Mouse (Mus musculus) C2C12 (cell line): Measurements from ENCODE around the gene Vars2. TPM values are rescaled to one million over a fixed set of nuclear protein-coding genes. Genes with fewer than 3 reads are reported as not detected.

ENCODE experiments used
- H3K27me3 ChIP-seq: one replicate; pipeline ENCODE4 v1.6.1; 2011; ENCODE audit not compliant: control insufficient read depth, insufficient read depth, insufficient read length
- H3K36me3 ChIP-seq: one replicate; pipeline ENCODE4 v1.6.1; 2011; ENCODE audit not compliant: control insufficient read depth, insufficient read depth
- H3K4me3 ChIP-seq: one replicate; pipeline ENCODE4 v1.5.1; 2011; ENCODE audit warnings: mild to moderate bottlenecking, control low read depth; ENCODE audit not compliant: poor library complexity, insufficient read depth, severe bottlenecking
- H3K79me2 ChIP-seq: one replicate; pipeline ENCODE4 v1.6.1; 2011; ENCODE audit not compliant: control insufficient read depth, insufficient read depth
- H3K79me3 ChIP-seq: one replicate; pipeline ENCODE4 v1.6.1; 2011; ENCODE audit warnings: low read depth, control low read depth
- H3ac ChIP-seq: one replicate; pipeline ENCODE3; 2011; ENCODE audit warnings: low read depth; ENCODE audit not compliant: control insufficient read depth, insufficient read length
- CEBPB ChIP-seq: IDR thresholded peaks from one replicate; pipeline ENCODE4 v1.6.1; 2011; ENCODE audit warnings: low read depth, mild to moderate bottlenecking, control low read depth, moderate library complexity
- CTCF ChIP-seq: IDR thresholded peaks from one replicate; pipeline ENCODE4 v1.5.1; 2011; ENCODE audit not compliant: control insufficient read depth, insufficient read depth, insufficient read length
- FOSL1 ChIP-seq: IDR thresholded peaks from one replicate; pipeline ENCODE4 v1.8.0; 2011; ENCODE audit warnings: mild to moderate bottlenecking, low read length; ENCODE audit not compliant: poor library complexity, insufficient read depth, severe bottlenecking
- MAX ChIP-seq: IDR thresholded peaks from one replicate; pipeline ENCODE4 v1.6.1; 2011; ENCODE audit warnings: mild to moderate bottlenecking, control low read depth
- MYOD1 ChIP-seq: IDR thresholded peaks from one replicate; pipeline ENCODE4 v1.6.1; 2011; ENCODE audit warnings: low read depth; ENCODE audit not compliant: control insufficient read depth, insufficient read length
- MYOG ChIP-seq: IDR thresholded peaks from one replicate; pipeline ENCODE4 v1.6.1; 2011; ENCODE audit not compliant: control insufficient read depth, insufficient read length; ENCODE audit errors: extremely low read depth
- USF1 ChIP-seq: IDR thresholded peaks from one replicate; pipeline ENCODE4 v1.6.1; 2011; ENCODE audit warnings: low read depth, mild to moderate bottlenecking, control low read depth, moderate library complexity
- polyA plus RNA-seq: library from polyadenylated mRNA; unstranded; fragments of >200 nt; fragmentation: generic; extraction: Trizol; gene quantifications from one replicate; pipeline ENCODE4 v1.2.1, GENCODE M21; 2012; ENCODE audit warnings: missing spikeins

Vars2 gene
- polyA plus RNA-seq, 1 experiment: 12.6 TPM

DNA sequence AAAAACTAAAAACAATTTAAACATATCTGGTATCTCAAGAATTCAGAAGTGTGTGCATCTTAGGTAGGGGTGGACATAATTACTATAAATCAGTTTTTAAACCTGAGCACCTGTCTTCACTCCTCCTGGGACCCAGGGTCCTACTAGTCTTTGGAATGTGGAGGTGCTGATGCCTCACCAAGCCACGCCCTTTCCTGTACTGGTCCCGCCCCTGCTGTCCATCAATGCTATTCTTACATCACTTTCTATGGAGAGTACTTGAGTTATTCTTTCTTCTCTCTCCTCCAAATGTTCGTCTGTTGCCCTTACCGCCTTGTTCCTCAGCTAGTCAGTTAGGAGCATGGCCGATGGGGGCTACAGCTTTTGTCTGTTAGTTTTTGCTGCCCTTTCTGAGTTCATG lies 31.0 kb downstream of the Vars2 start:
- H3K36me3 ChIP-seq: no peaks in the 10 kb centered on the region
- no peaks in the 10 kb centered on the region for H3K79me3 ChIP-seq
- no peak for TF ChIP-seq MAX
- no peak for TF ChIP-seq MYOG
- TF ChIP-seq CTCF: no peak
- no peak for TF ChIP-seq FOSL1
- TF ChIP-seq USF1: no peak
- no peak for TF ChIP-seq MYOD1
- TF ChIP-seq CEBPB: no peak
- H3K27me3 ChIP-seq: peaks cover 15% of the 10 kb centered on the region
- no peak overlapping the region for H3K4me3 ChIP-seq
- H3K79me2 ChIP-seq: no peaks in the 10 kb centered on the region
- H3ac ChIP-seq: no peak overlapping the region

DNA sequence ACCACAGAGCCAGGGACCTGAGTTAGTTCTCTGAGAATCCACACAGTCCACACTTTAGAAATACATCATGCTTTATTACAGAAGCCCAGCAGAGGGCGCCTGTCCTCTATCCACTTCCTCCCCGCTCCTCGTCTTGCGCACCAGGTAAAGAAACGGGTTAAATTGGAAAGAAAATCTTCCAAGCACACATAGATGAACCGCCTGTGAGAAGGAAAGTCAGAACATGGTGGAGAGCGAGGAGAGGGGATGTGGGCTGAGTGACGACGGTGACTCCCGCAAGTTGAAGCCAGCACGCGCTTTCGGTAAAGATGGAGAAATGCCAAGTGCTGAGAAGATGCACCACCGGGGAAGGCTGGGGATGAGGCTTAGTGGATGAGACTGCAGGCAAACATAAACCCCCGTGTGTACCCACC lies 31.7 kb downstream of the Vars2 start:
- Histone ChIP-seq H3K79me3 (no peaks in the 10 kb centered on the region), H3ac (peak overlapping the region; percentile 16), H3K27me3 (peaks cover 16% of the 10 kb centered on the region), H3K79me2 (no peaks in the 10 kb centered on the region), H3K4me3 (peak overlapping the region; percentile 18), H3K36me3 (no peaks in the 10 kb centered on the region)
- TF ChIP-seq MYOD1 (no peak), MAX (no peak), CTCF (no peak), CEBPB (no peak), USF1 (no peak), FOSL1 (no peak), MYOG (no peak)

DNA sequence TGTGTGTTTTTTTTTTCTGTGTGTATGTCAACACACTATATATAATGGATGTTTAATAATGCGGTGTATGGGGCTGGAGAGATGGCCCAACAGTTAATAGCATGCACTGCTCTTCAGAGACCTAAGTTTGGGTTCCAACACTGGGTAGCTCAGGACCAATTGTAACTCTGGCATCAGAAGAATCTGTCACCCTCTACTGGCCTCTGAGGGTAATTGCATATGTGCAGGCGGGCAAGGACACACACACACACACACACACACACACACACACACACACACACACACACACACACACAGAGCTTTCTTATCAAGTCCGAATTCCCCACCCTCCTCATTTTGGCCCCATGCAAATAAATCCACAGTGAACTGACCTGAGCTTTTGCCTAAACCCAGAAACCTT lies 32.2 kb downstream of the Vars2 start:
- TF ChIP-seq MYOD1 (no peak), FOSL1 (no peak), MAX (no peak), CEBPB (no peak), CTCF (no peak), MYOG (no peak)
- Histone ChIP-seq H3K4me3 (no peak overlapping the region), H3K27me3 (peaks cover 16% of the 10 kb centered on the region), H3K79me2 (no peaks in the 10 kb centered on the region), H3K79me3 (no peaks in the 10 kb centered on the region), H3ac (no peak overlapping the region), H3K36me3 (no peaks in the 10 kb centered on the region)

DNA sequence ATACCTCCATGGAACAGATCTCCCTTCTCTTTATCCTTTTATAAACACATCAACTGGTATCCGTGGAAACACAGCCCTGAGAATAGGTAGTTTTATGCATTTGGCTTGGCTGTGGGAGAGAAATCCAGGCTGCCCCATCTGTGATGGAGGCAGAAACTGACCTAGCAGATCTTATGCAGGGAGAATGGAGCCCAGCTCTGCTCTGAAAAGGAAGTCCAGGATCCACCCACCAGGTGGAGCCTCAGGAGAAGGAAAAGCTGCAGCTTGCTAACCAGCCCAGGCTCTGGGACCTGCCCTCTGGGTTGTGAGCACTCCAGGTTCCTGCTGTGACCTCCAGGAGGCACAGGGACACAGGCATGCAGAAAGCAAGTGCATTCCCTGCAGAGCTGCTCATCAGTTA lies 33.4 kb downstream of the Vars2 start:
- Histone ChIP-seq H3K27me3 (peaks cover 16% of the 10 kb centered on the region), H3K79me3 (no peaks in the 10 kb centered on the region), H3K4me3 (no peak overlapping the region), H3K79me2 (no peaks in the 10 kb centered on the region), H3K36me3 (no peaks in the 10 kb centered on the region), H3ac (no peak overlapping the region)
- TF ChIP-seq CTCF (no peak), MYOG (no peak), USF1 (no peak), CEBPB (no peak), FOSL1 (no peak), MYOD1 (no peak), MAX (no peak)

DNA sequence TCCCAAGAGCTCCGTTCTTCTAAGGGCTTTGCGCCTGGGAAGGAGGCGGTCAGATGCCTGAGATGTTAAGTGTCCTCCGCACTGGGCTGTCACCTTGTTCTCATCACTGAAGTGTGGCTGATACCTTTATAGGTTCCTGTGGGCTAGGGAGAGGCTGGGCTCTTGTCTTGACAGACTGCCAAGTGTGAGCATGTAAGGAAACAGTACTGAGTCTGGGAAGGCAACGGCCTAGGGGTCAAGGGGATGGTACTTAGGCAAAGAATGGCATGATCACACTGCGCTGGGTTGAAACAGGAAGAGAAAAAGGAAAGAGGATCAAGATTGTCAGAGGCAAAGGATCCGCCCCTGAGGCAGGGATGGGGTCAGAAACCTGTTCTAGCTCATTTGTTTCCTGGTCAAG lies 40.9 kb downstream of the Vars2 start, which contains the start of gene Gm9573:
Gene Gm9573 (minus strand): TSS at position 101 of the 400 bp plus-strand sequence.
- peaks cover 11% of the 10 kb centered on the region for H3K27me3 ChIP-seq
- TF ChIP-seq USF1 (no peak), FOSL1 (no peak), CEBPB (no peak), MAX (no peak), CTCF (no peak), MYOG (no peak), MYOD1 (no peak)
- H3ac ChIP-seq: no peak within 1 kb of the TSS

DNA sequence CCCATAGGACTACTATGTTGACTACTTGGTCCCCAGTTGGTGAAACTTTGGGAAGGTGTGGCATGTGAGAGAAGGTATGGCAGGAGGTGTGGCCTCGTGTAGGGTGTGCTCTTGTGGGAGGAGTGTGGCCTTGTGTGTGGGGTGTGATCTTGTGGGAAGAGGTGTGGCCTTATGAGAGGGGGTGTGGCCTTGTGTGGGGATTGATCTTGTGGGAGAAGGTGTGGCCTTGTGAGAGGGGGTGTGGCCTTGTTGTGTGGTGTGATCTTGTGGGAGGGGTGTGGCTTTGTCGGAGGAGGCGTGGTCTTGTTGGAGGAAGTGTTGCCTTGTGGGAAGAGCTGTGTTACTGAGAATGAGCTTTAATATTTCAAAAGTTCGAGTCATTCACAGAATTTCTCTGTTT lies 50.3 kb downstream of the Vars2 start:
- H3ac ChIP-seq: no peak overlapping the region
- no peaks in the 10 kb centered on the region for H3K79me2 ChIP-seq
- no peaks in the 10 kb centered on the region for H3K79me3 ChIP-seq
- no peak overlapping the region for H3K4me3 ChIP-seq
- peaks cover 6% of the 10 kb centered on the region for H3K27me3 ChIP-seq
- H3K36me3 ChIP-seq: no peaks in the 10 kb centered on the region
- TF ChIP-seq CEBPB: no peak
- no peak for TF ChIP-seq MYOD1
- TF ChIP-seq MAX: no peak
- TF ChIP-seq CTCF: no peak
- no peak for TF ChIP-seq USF1
- TF ChIP-seq MYOG: no peak
- no peak for TF ChIP-seq FOSL1

More for the DNA sequence above, 40.9 kb downstream of the Vars2 start, which contains the start of gene Gm9573:
- H3K79me3 ChIP-seq: no peaks in the 10 kb centered on the region
- no peak within 1 kb of the TSS for H3K4me3 ChIP-seq
- no peaks in the 10 kb centered on the region for H3K79me2 ChIP-seq
- no peaks in the 10 kb centered on the region for H3K36me3 ChIP-seq

Other genes starting within 250 kb of the Vars2 start
- not detected for gene H2-Q6, start 242.7 kb downstream of the Vars2 start, polyA plus RNA-seq
- gene H2-Q7, start 228.4 kb downstream of the Vars2 start, polyA plus RNA-seq: 0.14 TPM
- gene H2-Q10, start 197.5 kb downstream of the Vars2 start, polyA plus RNA-seq: 0.01 TPM
- gene Pou5f1, start 161.6 kb downstream of the Vars2 start, polyA plus RNA-seq: not detected
- 46.7 TPM for gene Tcf19, start 150.8 kb downstream of the Vars2 start, polyA plus RNA-seq
- 15.9 TPM for gene Cchcr1, start 150.5 kb downstream of the Vars2 start, polyA plus RNA-seq
- gene Psors1c2, start 134.4 kb downstream of the Vars2 start, polyA plus RNA-seq: 0.08 TPM
- gene Cdsn, start 115.5 kb downstream of the Vars2 start, polyA plus RNA-seq: 2.0 TPM
- not detected for gene 2300002M23Rik, start 100.1 kb downstream of the Vars2 start, polyA plus RNA-seq
- gene Sfta2, start 66.0 kb downstream of the Vars2 start, polyA plus RNA-seq: not detected
- not detected for gene Gm9573, start 41.0 kb downstream of the Vars2 start, polyA plus RNA-seq
- gene Mucl3, start 23.9 kb downstream of the Vars2 start, polyA plus RNA-seq: 0.05 TPM
- gene Gtf2h4, start 6.1 kb upstream of the Vars2 start, polyA plus RNA-seq: 40.6 TPM
- gene Ddr1, start 37.0 kb upstream of the Vars2 start, polyA plus RNA-seq: 56.6 TPM
- 55.2 TPM for gene Ier3, start 154.1 kb upstream of the Vars2 start, polyA plus RNA-seq
- 57.2 TPM for gene Flot1, start 155.6 kb upstream of the Vars2 start, polyA plus RNA-seq
- gene Tubb5, start 170.7 kb upstream of the Vars2 start, polyA plus RNA-seq: 1,881 TPM
- 16.6 TPM for gene Mdc1, start 173.9 kb upstream of the Vars2 start, polyA plus RNA-seq
- 25.5 TPM for gene Nrm, start 193.7 kb upstream of the Vars2 start, polyA plus RNA-seq
- gene Ppp1r18, start 198.0 kb upstream of the Vars2 start, polyA plus RNA-seq: 84.2 TPM
- gene Dhx16, start 212.2 kb upstream of the Vars2 start, polyA plus RNA-seq: 42.4 TPM
- 36.0 TPM for gene 2310061I04Rik, start 229.8 kb upstream of the Vars2 start, polyA plus RNA-seq
- 13.1 TPM for gene Atat1, start 242.5 kb upstream of the Vars2 start, polyA plus RNA-seq
- 153 TPM for gene Mrps18b, start 248.8 kb upstream of the Vars2 start, polyA plus RNA-seq
- 33.1 TPM for gene Ppp1r10, start 248.8 kb upstream of the Vars2 start, polyA plus RNA-seq